Mouse (Mus musculus) kidney, adult 11 months (tissue): ENCODE measurements around the gene Vmn1r206.
"Not testable (repeated sequence)": the region's sequence is repeated elsewhere in the genome, so short reads cannot be mapped to it uniquely, and the experiment has no call there.

Experiments used
- DNase-seq: peaks from one replicate; pipeline ENCODE4 v3.0.0; 2022

Gene Vmn1r206

GRCm38 (mm10) chr13:22624151-22624550, at the start of gene Vmn1r206:
TSS of gene Vmn1r206 (minus strand) at chr13:22624251.
- not testable (repeated sequence) for DNase-seq

- DNase-seq = no peak
Measured at GRCm38 (mm10) chr13:22592900-22593299, 31.2 kb downstream of the Vmn1r206 start, which contains the start of gene Vmn1r205. TSS of gene Vmn1r205 (minus strand) at chr13:22593000.

GRCm38 (mm10) chr13:22583336-22583735, 40.7 kb downstream of the Vmn1r206 start:
- DNase-seq = not testable (repeated sequence)

- not testable (repeated sequence) for DNase-seq
Measured at GRCm38 (mm10) chr13:22574911-22575310, 49.1 kb downstream of the Vmn1r206 start.
